Mouse (Mus musculus) yolk sac, embryonic 10.5 days (tissue): Measurements from ENCODE around the gene Olfr705.
"Not testable (repeated sequence)": the region's sequence is repeated elsewhere in the genome, so short reads cannot be mapped to it uniquely, and the experiment has no call there.

ENCODE experiments used
- DNase-seq: peaks from one replicate; pipeline ENCODE4 v3.0.0-alpha.2; 2017; ENCODE audit warnings: low spot score

Olfr705 gene

DNA sequence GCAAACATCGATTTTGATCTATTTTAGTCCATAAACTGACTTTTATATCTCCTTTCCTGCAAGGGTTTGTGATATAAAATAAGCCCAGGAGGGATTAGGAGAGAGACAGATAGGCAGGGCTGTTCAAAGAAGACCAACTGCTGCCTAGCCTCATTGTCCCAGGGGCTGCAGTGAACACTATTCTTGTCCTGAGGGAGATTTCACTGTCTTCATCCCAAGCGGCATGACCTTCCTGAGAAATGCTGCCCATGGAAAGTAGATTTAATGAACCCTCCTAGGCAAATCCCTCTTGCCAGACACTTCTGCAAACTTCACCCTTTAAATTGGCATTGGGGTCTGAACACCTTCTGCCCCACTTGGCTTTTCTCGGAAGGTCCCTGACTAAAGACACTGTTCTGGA, at the start of gene Olfr705:
Olfr705 (minus strand) TSS at position 101 of the 400 bp plus-strand sequence.
- no peak for DNase-seq

DNA sequence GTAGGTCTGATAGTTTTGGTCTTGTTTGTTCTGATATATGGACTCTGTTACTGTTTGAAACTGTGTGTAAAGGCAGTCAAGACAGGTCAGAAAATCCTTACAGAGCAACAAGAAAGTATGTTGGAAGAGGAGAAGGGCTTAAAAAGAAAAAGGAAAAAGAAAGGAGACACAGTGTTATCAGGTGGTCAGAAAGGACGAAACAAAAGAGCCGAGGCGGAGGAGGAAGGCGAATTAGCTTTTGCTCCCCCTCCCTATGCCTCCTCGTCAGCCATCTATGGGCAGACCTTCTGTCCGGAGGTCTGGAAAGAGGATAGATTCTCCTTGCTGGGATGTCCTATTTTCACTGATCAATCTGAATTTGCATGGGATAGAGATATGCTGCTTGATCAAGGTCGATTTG, 44.3 kb upstream of the Olfr705 start:
- DNase-seq: not testable (repeated sequence)

DNA sequence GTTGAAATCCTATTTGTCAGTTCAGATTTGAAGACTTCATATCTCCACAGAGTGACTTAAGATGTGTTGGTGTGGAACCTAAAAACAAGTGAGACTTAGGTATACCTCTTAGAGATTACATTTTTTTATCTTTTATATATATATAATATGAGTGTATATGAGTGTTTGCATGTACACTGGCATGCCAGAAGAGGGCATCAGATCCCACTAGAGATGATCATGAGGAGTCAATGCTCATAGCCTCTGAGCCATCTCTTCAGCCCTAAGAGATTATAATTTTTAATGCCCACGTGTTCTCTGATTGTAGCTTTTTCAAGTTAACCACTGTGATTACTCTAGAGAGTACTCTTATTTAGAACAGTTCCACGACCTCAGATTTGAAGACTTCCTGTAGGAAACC, 31.0 kb upstream of the Olfr705 start, which contains the start of gene Olfr1532-ps1:
Olfr1532-ps1 (plus strand) TSS at position 326 of the 400 bp plus-strand sequence.
- no peak for DNase-seq

DNA sequence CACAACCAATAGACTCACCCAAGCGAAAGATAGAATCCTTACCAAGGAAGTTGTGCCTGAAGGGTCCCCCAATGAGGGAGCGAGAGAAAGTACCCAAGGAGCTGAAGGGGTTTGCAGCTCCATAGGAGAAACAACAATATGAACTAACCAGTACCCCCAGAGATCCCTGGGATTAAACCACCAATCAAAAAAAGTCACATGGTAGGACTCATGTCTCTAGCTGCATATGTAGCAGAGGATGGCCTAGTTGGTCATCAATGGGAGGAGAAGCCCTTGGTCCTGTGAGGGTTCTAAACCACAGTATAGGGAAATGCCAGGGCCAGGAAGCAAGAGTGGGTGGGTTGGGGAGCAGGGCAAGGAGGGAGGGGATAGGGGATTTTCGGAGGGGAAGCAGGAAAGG, 24.4 kb upstream of the Olfr705 start, which contains the start of gene Olfr707:
Olfr707 (minus strand) TSS at position 101 of the 400 bp plus-strand sequence.
- DNase-seq: not testable (repeated sequence)

DNA sequence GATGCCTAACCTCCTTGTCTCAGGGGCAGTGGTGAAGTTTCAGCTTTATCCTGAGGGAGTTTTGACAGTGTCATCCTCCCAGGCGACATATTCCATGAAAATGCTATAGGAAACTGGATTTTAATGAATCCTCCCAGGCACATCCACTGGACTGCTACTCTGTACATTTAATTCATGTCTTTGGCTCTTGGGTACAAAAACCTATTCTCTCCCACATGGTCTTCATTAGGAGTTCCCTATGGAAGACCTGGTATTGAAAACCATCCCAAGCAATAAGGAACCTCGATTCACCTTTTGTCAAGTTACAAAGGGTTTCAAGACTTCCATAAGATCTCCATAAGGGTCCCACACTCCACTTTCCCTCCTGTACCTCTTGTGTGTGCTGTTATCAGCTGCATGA, 11.4 kb upstream of the Olfr705 start, which contains the start of gene Olfr706:
Olfr706 (minus strand) TSS at position 101 of the 400 bp plus-strand sequence.
- DNase-seq: no peak

DNA sequence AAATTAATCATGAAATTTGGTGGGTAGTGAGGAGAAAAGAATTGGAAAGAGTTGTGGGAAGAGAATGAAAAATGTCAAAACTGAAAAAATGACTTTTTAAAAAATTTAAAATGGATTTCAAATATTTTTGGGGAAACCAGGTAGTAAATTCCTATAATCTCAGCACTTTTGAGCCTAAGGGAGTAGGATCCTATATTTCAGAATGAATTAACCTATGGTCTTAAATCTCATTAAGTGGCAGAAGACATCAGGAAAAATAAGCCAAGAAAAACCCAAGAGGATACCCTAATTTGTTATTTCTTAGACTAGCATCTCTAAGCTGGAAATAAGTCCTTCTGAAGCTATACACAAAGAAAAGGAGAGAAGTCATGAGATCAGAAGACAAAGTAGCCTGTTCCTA, 13.8 kb downstream of the Olfr705 start, which contains the start of gene Olfr704:
Olfr704 (plus strand) TSS at position 301 of the 400 bp plus-strand sequence.
- no peak for DNase-seq

DNA sequence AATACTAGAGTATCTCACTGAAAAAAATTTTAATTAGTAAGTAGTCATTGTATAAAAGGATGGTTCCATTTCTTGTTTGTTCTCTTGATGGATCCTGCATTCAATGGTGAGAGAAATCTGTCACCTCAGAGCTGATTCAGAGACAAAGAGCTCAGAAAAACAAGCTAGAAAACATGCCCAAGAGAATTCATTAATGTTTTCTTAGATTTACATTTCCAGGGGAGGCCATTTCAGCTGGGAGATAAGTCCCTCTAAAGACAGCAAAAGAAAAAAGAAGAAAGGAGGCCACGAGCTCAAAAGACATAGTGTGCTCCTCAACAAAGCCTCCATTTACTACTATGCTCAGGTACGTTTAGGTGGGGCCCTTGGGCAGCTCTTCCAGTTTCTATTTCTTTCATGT, 33.6 kb downstream of the Olfr705 start, which contains the start of gene Olfr703:
Olfr703 (plus strand) TSS at position 301 of the 400 bp plus-strand sequence.
- no peak for DNase-seq

DNA sequence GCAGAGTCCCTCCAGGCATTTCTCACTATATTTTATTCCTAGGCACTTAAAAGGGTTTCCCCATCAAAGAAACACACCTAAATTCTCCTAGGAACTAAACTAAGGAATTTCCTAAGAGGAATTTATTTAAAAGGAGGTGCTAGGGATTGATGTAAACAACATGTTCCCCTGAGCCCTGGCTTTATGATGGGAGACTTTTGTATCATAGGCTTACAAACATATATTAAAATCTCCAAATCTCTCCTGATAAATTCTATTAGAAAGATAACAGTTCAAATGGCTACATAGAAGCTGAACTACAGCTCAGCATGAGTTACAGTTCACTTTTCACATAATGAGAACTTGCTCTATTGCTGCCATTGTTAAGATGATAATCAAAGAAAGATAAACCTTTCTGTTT, 42.9 kb downstream of the Olfr705 start, which contains the start of gene Olfr702:
Olfr702 (minus strand) TSS at position 101 of the 400 bp plus-strand sequence.
- DNase-seq: no peak
